Mouse (Mus musculus) MEL (cell line): ENCODE measurements at regions not wholly inside any gene's neighbourhood (a gene's known extent, or its start where the extent isn't known, plus 50 kb on each side); places are given as distances from the start of the nearest gene placed in this dataset.

Source experiments
- DNase-seq: peaks from one replicate; pipeline ENCODE4 v3.0.0; 2011; ENCODE audit warnings: low read depth, low spot score
- H3K27ac ChIP-seq: 2 replicates; pipeline ENCODE4 v1.5.1; 2012; ENCODE audit warnings: low read depth, mild to moderate bottlenecking, control low read depth, low read length, moderate library complexity; ENCODE audit not compliant: control insufficient read depth
- H3K27me3 ChIP-seq, 2 experiments: fragments of 150-350 bp in 1 of 2; sonication (generic) in 1 of 2; 2 replicates each; pipeline ENCODE4 v1.6.1; 2012; ENCODE audit warnings: low read length in 2 of 2, mild to moderate bottlenecking in 2 of 2, improper control_type of control experiment in 1 of 2, moderate library complexity in 1 of 2; ENCODE audit not compliant: insufficient read depth in 2 of 2, control insufficient read depth in 1 of 2
- H3K36me3 ChIP-seq, 2 experiments: 2 replicates each; pipeline ENCODE4 v1.6.1; 2012 to 2014; ENCODE audit warnings: low read length in 2 of 2, improper control_type of control experiment in 1 of 2, inconsistent platforms in 1 of 2, mild to moderate bottlenecking in 1 of 2; ENCODE audit not compliant: insufficient read depth in 2 of 2, control insufficient read depth in 1 of 2
- H3K4me1 ChIP-seq, 2 experiments: fragments of 150-350 bp in 1 of 2; sonication (generic) in 1 of 2; 2 replicates each; pipeline ENCODE4 v1.6.1; 2012; ENCODE audit warnings: low read length in 2 of 2, improper control_type of control experiment in 1 of 2, mild to moderate bottlenecking in 1 of 2; ENCODE audit not compliant: insufficient read depth in 2 of 2, control insufficient read depth in 1 of 2
- H3K4me3 ChIP-seq, 2 experiments: fragments of 150-350 bp in 1 of 2; sonication (generic) in 1 of 2; 2 replicates each; pipeline ENCODE4 v1.5.1; 2012; ENCODE audit warnings: low read depth in 2 of 2, low read length in 2 of 2, mild to moderate bottlenecking in 2 of 2, moderate library complexity in 2 of 2, control low read depth in 1 of 2, improper control_type of control experiment in 1 of 2; ENCODE audit not compliant: control insufficient read depth in 1 of 2, insufficient read depth in 1 of 2
- H3K79me2 ChIP-seq: 2 replicates; pipeline ENCODE4 v1.6.1; 2012; ENCODE audit warnings: mild to moderate bottlenecking, low read length, moderate library complexity; ENCODE audit not compliant: control insufficient read depth, poor library complexity, insufficient read depth
- H3K9ac ChIP-seq: 2 replicates; pipeline ENCODE4 v1.6.1; 2012; ENCODE audit warnings: low read depth, mild to moderate bottlenecking, control low read depth, low read length, moderate library complexity; ENCODE audit not compliant: control insufficient read depth, poor library complexity, severe bottlenecking
- H3K9me3 ChIP-seq: fragments of 150-350 bp; sonication (generic); replicated peaks from 2 replicates; pipeline ENCODE4 v1.6.1; 2012; ENCODE audit warnings: mild to moderate bottlenecking, low read length, improper control_type of control experiment, moderate library complexity; ENCODE audit not compliant: insufficient read depth
- CHD1 ChIP-seq: IDR thresholded peaks from 2 replicates; pipeline ENCODE4 v1.6.1; 2012; ENCODE audit warnings: low read depth, mild to moderate bottlenecking, inconsistent platforms, low read length, improper control_type of control experiment
- CTCF ChIP-seq, 3 experiments: IDR thresholded peaks in 2 of 3; conservative IDR thresholded peaks in 1 of 3; 2 replicates each; pipeline ENCODE4 v1.5.1; 2011 to 2012; ENCODE audit warnings: low read length in 3 of 3, low read depth in 2 of 3, mild to moderate bottlenecking in 2 of 3, improper control_type of control experiment in 1 of 3, inconsistent platforms in 1 of 3, mixed read lengths in 1 of 3, moderate library complexity in 1 of 3; ENCODE audit not compliant: control insufficient read depth in 1 of 3, insufficient read depth in 1 of 3, poor library complexity in 1 of 3, severe bottlenecking in 1 of 3
- ELF1 ChIP-seq: IDR thresholded peaks from 2 replicates; pipeline ENCODE4 v1.6.1; 2014; ENCODE audit warnings: low read depth, mild to moderate bottlenecking, inconsistent platforms, low read length, improper control_type of control experiment, moderate library complexity
- GABPA ChIP-seq: IDR thresholded peaks from 2 replicates; pipeline ENCODE4 v1.6.1; 2012; ENCODE audit warnings: low read depth, mild to moderate bottlenecking, inconsistent platforms, low read length, improper control_type of control experiment, moderate library complexity
- GATA1 ChIP-seq: IDR thresholded peaks from 2 replicates; pipeline ENCODE4 v1.6.1; 2011; ENCODE audit warnings: low read depth, low read length, improper control_type of control experiment
- MAFK ChIP-seq: IDR thresholded peaks from 2 replicates; pipeline ENCODE4 v1.6.1; 2011; ENCODE audit warnings: low read depth, mild to moderate bottlenecking, low read length, improper control_type of control experiment, borderline replicate concordance
- MAX ChIP-seq: IDR thresholded peaks from 2 replicates; pipeline ENCODE4 v1.6.1; 2011; ENCODE audit warnings: low read length, improper control_type of control experiment
- MYB ChIP-seq: IDR thresholded peaks from 2 replicates; pipeline ENCODE4 v1.6.1; 2011; ENCODE audit warnings: mild to moderate bottlenecking, low read depth, low read length, improper control_type of control experiment
- MYC ChIP-seq: IDR thresholded peaks from 2 replicates; pipeline ENCODE4 v1.6.1; 2011; ENCODE audit warnings: low read depth, mild to moderate bottlenecking, low read length, improper control_type of control experiment, moderate library complexity
- NRF1 ChIP-seq: IDR thresholded peaks from 2 replicates; pipeline ENCODE4 v1.6.1; 2014; ENCODE audit warnings: low read depth, mild to moderate bottlenecking, inconsistent platforms, low read length, improper control_type of control experiment, moderate library complexity; ENCODE audit not compliant: poor library complexity, insufficient read depth, severe bottlenecking
- POLR2AphosphoS5 ChIP-seq: IDR thresholded peaks from 2 replicates; pipeline ENCODE4 v1.6.1; 2012; ENCODE audit warnings: low read depth, borderline replicate concordance, mild to moderate bottlenecking, inconsistent platforms, low read length, moderate library complexity, mixed read lengths
- RAD21 ChIP-seq: IDR thresholded peaks from 2 replicates; pipeline ENCODE4 v1.6.1; 2011; ENCODE audit warnings: mild to moderate bottlenecking, low read depth, low read length, improper control_type of control experiment
- RCOR1 ChIP-seq: IDR thresholded peaks from 2 replicates; pipeline ENCODE4 v1.6.1; 2012; ENCODE audit warnings: low read depth, mild to moderate bottlenecking, inconsistent platforms, low read length, improper control_type of control experiment
- SIN3A ChIP-seq: IDR thresholded peaks from 2 replicates; pipeline ENCODE4 v1.6.1; 2012; ENCODE audit warnings: low read length, improper control_type of control experiment, inconsistent platforms
- SMC3 ChIP-seq: IDR thresholded peaks from 2 replicates; pipeline ENCODE4 v1.6.1; 2011; ENCODE audit warnings: low read depth, low read length, improper control_type of control experiment
- TAL1 ChIP-seq: IDR thresholded peaks from 2 replicates; pipeline ENCODE4 v1.6.1; 2012; ENCODE audit warnings: mild to moderate bottlenecking, inconsistent platforms, low read length, moderate library complexity, mixed read lengths
- USF1 ChIP-seq: IDR thresholded peaks from 2 replicates; pipeline ENCODE4 v1.6.1; 2014; ENCODE audit warnings: low read depth, mild to moderate bottlenecking, inconsistent platforms, low read length, improper control_type of control experiment, moderate library complexity
- USF2 ChIP-seq, 2 experiments: IDR thresholded peaks; 2 replicates each; pipeline ENCODE4 v1.6.1; 2011 to 2012; ENCODE audit warnings: improper control_type of control experiment in 2 of 2, low read length in 2 of 2, borderline replicate concordance in 1 of 2, inconsistent platforms in 1 of 2, low read depth in 1 of 2, mild to moderate bottlenecking in 1 of 2; ENCODE audit not compliant: insufficient read depth in 1 of 2
- ZC3H11A ChIP-seq: IDR thresholded peaks from 2 replicates; pipeline ENCODE4 v1.6.1; 2012; ENCODE audit warnings: low read depth, mild to moderate bottlenecking, inconsistent platforms, low read length, improper control_type of control experiment
- ZKSCAN1 ChIP-seq: IDR thresholded peaks from 2 replicates; pipeline ENCODE4 v1.6.1; 2012; ENCODE audit warnings: low read depth, mild to moderate bottlenecking, inconsistent platforms, low read length, improper control_type of control experiment, moderate library complexity
- ZNF384 ChIP-seq: IDR thresholded peaks from 2 replicates; pipeline ENCODE4 v1.6.1; 2012; ENCODE audit warnings: low read depth, mild to moderate bottlenecking, inconsistent platforms, low read length, improper control_type of control experiment

GRCm38 (mm10) chr1:15007663-15008344, 1085.3 kb downstream of the 4930444P10Rik start:
- TF ChIP-seq SMC3 (peak; percentile 83), CTCF (IDR thresholded peaks at IDR 0.05 in 2 of 3, conservative IDR thresholded peaks at IDR 0.05 in 1 of 3; ENCODE audit: control insufficient read depth in 1 of 3, insufficient read depth in 1 of 3, low read depth in 2 of 3, low read length in 3 of 3, poor library complexity in 1 of 3, severe bottlenecking in 1 of 3) (peak in 1 of 3 experiments; percentile 80; a peak in 3 of 6 replicates), MYB (no peak), CHD1 (no peak), RCOR1 (no peak), RAD21 (peak; percentile 92), ZC3H11A (peak; percentile 79)
- DNase-seq = peak; percentile 50
- no peaks in the 10 kb centered on the region for H3K36me3 ChIP-seq
- no peaks in the 10 kb centered on the region for H3K79me2 ChIP-seq
- H3K27me3 ChIP-seq = no peaks in the 10 kb centered on the region
- H3K4me3 ChIP-seq = no peak overlapping the region
- H3K9me3 ChIP-seq = no peaks in the 10 kb centered on the region
- H3K4me1 ChIP-seq = no peaks in the 10 kb centered on the region
- no peak overlapping the region for H3K27ac ChIP-seq
- H3K9ac ChIP-seq = no peak overlapping the region

- no peaks in the 10 kb centered on the region for H3K27me3 ChIP-seq
- no peak overlapping the region for H3K4me3 ChIP-seq
- no peak overlapping the region for H3K9ac ChIP-seq
- TF ChIP-seq ZKSCAN1 (no peak), NRF1 (no peak), TAL1 (no peak), ZNF384 (no peak), GATA1 (no peak), USF1 (no peak), MAX (no peak), POLR2AphosphoS5 (no peak), GABPA (no peak), USF2 (IDR thresholded peaks at IDR 0.05; ENCODE audit: borderline replicate concordance in 1 of 2, insufficient read depth in 1 of 2, low read depth in 1 of 2, low read length in 2 of 2) (no peak), MAFK (no peak), ELF1 (no peak), ZC3H11A (no peak), SIN3A (no peak), MYC (no peak)
- no peaks in the 10 kb centered on the region for H3K9me3 ChIP-seq
- no peak overlapping the region for H3K27ac ChIP-seq
- no peaks in the 10 kb centered on the region for H3K36me3 ChIP-seq
- no peaks in the 10 kb centered on the region for H3K4me1 ChIP-seq
- DNase-seq = no peak
- H3K79me2 ChIP-seq = no peaks in the 10 kb centered on the region
Observed at GRCm38 (mm10) chr1:14995348-14995747, 1097.8 kb downstream of the 4930444P10Rik start.
